Mouse (Mus musculus): ENCODE results near the gene Stk25. TPM values are rescaled to one million over a fixed set of nuclear protein-coding genes. Genes with fewer than 3 reads are reported as not detected.

The Stk25 gene
- polyA plus RNA-seq, 1 experiment from 2014 or later = 48.1 TPM

GRCm38 (mm10) chr1:93656325-93657024 lies 2.0 kb downstream of the Stk25 start:
- H3K27me3 ChIP-seq (ENCODE audit: control insufficient read depth, insufficient read depth, low read depth, low read length) = no peaks in the 10 kb centered on the region
- no peak overlapping the region for H3K9ac ChIP-seq (ENCODE audit: low read depth, low read length)
- H3K4me3 ChIP-seq (ENCODE audit: low read depth, low read length) = no peak overlapping the region
- H3K4me1 ChIP-seq (ENCODE audit: control insufficient read depth, low read depth, low read length) = peaks cover 2% of the 10 kb centered on the region
- WGBS (ENCODE audit: insufficient replicate concordance) = 46% methylated on average over 7 of the region's 7 CpGs
- no peaks in the 10 kb centered on the region for H3K9me3 ChIP-seq (replicated peaks; ENCODE audit: control insufficient read depth, low read length)
- H3K27ac ChIP-seq (ENCODE audit: low read length) = no peak overlapping the region
- H3K36me3 ChIP-seq (ENCODE audit: control insufficient read depth, insufficient read depth) = no peaks in the 10 kb centered on the region
- no peak overlapping the region for H3K4me2 ChIP-seq (ENCODE audit: low read depth, low read length)
- ATAC-seq (ENCODE audit: low read depth) = no peak

DNA sequence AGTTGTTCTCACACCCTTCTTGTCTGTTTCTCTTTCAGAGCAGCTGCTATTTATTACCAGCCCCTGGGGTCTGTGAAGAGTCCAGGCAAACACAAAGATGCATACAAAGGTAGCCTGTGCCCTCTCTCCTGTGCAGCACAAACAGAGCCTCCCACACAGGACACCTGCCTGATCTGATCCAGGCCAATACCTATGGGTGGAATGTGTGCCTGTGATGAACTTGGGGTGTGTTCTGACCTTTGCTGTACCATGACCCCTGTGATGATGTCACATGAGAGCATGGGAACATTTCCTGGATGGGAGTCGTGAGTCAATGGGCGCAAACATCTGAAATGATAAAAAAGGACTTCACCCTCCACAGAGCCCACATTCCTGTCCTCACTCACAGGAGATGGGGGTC lies 3.7 kb downstream of the Stk25 start:
- Histone ChIP-seq H3K36me3 (ENCODE audit: control insufficient read depth, insufficient read depth) (no peaks in the 10 kb centered on the region), H3K4me2 (ENCODE audit: low read depth, low read length) (no peak overlapping the region), H3K27me3 (ENCODE audit: control insufficient read depth, insufficient read depth, low read depth, low read length) (no peaks in the 10 kb centered on the region), H3K9me3 (replicated peaks; ENCODE audit: control insufficient read depth, low read length) (no peaks in the 10 kb centered on the region), H3K9ac (ENCODE audit: low read depth, low read length) (no peak overlapping the region), H3K4me3 (ENCODE audit: low read depth, low read length) (no peak overlapping the region), H3K4me1 (ENCODE audit: control insufficient read depth, low read depth, low read length) (peaks cover 2% of the 10 kb centered on the region), H3K27ac (ENCODE audit: low read length) (no peak overlapping the region)
- WGBS (ENCODE audit: insufficient replicate concordance) = 44% methylated on average over 2 of the region's 2 CpGs
- peak; percentile 85 for ATAC-seq (ENCODE audit: low read depth)

- H3K27ac ChIP-seq (ENCODE audit: low read length) = no peak overlapping the region
- H3K4me3 ChIP-seq (ENCODE audit: low read depth, low read length) = no peak overlapping the region
- no peak overlapping the region for H3K4me2 ChIP-seq (ENCODE audit: low read depth, low read length)
- 2% methylated on average over 2 of the region's 2 CpGs for WGBS (ENCODE audit: insufficient replicate concordance)
- no peaks in the 10 kb centered on the region for H3K9me3 ChIP-seq (replicated peaks; ENCODE audit: control insufficient read depth, low read length)
- H3K36me3 ChIP-seq (ENCODE audit: control insufficient read depth, insufficient read depth) = no peaks in the 10 kb centered on the region
- H3K9ac ChIP-seq (ENCODE audit: low read depth, low read length) = no peak overlapping the region
- peaks cover 2% of the 10 kb centered on the region for H3K4me1 ChIP-seq (ENCODE audit: control insufficient read depth, low read depth, low read length)
- H3K27me3 ChIP-seq (ENCODE audit: control insufficient read depth, insufficient read depth, low read depth, low read length) = no peaks in the 10 kb centered on the region
- ATAC-seq (ENCODE audit: low read depth) = no peak
Observed at GRCm38 (mm10) chr1:93654275-93654674, 4.2 kb downstream of the Stk25 start.

DNA sequence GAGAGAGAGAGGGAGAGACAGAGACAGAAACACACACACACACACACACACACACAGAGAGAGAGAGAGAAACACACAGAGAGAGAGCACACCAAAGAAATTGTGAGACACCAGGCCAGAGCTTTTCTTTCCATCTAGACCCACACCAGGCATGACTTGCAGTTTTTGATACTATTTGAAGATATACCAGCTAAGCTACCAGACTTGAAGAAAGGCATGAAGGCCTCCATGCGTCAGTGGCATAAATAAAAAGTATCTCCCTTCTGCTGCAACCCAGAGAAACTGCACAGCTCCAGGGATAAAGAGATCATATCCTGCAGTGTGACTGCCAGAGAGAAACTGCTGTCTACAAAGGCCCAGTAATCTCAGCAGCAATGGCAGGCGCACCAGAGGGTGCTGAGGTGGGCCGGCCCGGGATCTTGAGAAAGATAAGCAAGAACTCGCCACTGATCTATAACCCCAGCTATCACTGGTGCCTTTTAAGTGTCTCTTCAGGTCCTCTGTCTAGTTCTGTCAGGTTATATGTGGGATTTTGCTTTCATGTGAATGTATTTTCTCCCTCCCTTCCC lies 8.8 kb downstream of the Stk25 start:
- Histone ChIP-seq H3K9me3 (replicated peaks; ENCODE audit: control insufficient read depth, low read length) (no peaks in the 10 kb centered on the region), H3K4me3 (ENCODE audit: low read depth, low read length) (no peak overlapping the region), H3K27ac (ENCODE audit: low read length) (no peak overlapping the region), H3K4me1 (ENCODE audit: control insufficient read depth, low read depth, low read length) (peaks cover 2% of the 10 kb centered on the region), H3K9ac (ENCODE audit: low read depth, low read length) (no peak overlapping the region), H3K27me3 (ENCODE audit: control insufficient read depth, insufficient read depth, low read depth, low read length) (no peaks in the 10 kb centered on the region), H3K4me2 (ENCODE audit: low read depth, low read length) (no peak overlapping the region), H3K36me3 (ENCODE audit: control insufficient read depth, insufficient read depth) (no peaks in the 10 kb centered on the region)
- 18% methylated on average over 5 of the region's 5 CpGs for WGBS (ENCODE audit: insufficient replicate concordance)
- ATAC-seq (ENCODE audit: low read depth) = no peak

DNA sequence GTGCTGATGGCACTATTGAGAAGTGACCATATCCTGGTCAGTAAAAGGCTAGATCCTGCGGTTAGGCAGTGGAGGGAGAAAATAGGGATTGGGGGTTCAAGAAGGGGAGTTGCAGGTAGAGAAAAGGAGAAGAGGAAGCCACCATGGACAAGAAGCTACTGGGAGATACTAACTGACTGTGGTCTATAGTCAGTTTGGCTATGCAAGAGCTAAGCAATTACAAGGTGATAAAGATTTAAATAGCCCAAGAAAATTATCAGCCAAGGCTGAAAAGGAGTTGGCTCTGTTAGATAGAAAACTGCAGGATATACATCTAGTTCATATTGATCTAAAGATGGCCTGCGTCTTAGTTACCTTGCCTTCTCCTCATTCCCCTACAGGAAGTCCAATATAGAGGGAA lies 15.8 kb downstream of the Stk25 start:
- Histone ChIP-seq H3K4me1 (ENCODE audit: control insufficient read depth, low read depth, low read length) (no peaks in the 10 kb centered on the region), H3K27ac (ENCODE audit: low read length) (no peak overlapping the region), H3K9me3 (replicated peaks; ENCODE audit: control insufficient read depth, low read length) (no peaks in the 10 kb centered on the region), H3K36me3 (ENCODE audit: control insufficient read depth, insufficient read depth) (no peaks in the 10 kb centered on the region), H3K9ac (ENCODE audit: low read depth, low read length) (no peak overlapping the region), H3K4me3 (ENCODE audit: low read depth, low read length) (no peak overlapping the region), H3K27me3 (ENCODE audit: control insufficient read depth, insufficient read depth, low read depth, low read length) (no peaks in the 10 kb centered on the region), H3K4me2 (ENCODE audit: low read depth, low read length) (no peak overlapping the region)
- no peak for ATAC-seq (ENCODE audit: low read depth)
- WGBS (ENCODE audit: insufficient replicate concordance) = 56% methylated on average over 2 of the region's 2 CpGs

DNA sequence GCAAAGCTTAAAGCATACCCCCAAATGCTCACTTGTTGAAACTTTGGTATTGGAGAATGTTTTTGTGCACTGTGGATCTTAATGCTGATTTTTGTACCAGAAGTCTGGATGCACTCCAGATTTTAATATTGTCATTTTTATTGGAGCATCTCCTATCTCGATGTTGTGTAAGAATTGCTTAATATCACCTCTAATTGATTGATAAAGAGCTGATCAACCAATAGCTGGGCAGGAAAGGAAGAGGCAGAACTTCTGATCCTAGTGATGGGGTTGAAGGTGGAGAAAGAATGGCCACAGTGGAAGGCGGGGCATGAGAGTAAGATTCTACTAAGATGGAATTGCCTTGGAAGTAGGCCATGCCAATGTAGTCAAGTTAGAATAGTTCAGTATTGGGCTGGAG lies 16.5 kb downstream of the Stk25 start:
- Histone ChIP-seq H3K27me3 (ENCODE audit: control insufficient read depth, insufficient read depth, low read depth, low read length) (no peaks in the 10 kb centered on the region), H3K4me3 (ENCODE audit: low read depth, low read length) (no peak overlapping the region), H3K9me3 (replicated peaks; ENCODE audit: control insufficient read depth, low read length) (no peaks in the 10 kb centered on the region), H3K4me1 (ENCODE audit: control insufficient read depth, low read depth, low read length) (no peaks in the 10 kb centered on the region), H3K9ac (ENCODE audit: low read depth, low read length) (no peak overlapping the region), H3K36me3 (ENCODE audit: control insufficient read depth, insufficient read depth) (no peaks in the 10 kb centered on the region), H3K27ac (ENCODE audit: low read length) (no peak overlapping the region), H3K4me2 (ENCODE audit: low read depth, low read length) (no peak overlapping the region)
- ATAC-seq (ENCODE audit: low read depth) = no peak
- 65% methylated on average over 2 of the region's 2 CpGs for WGBS (ENCODE audit: insufficient replicate concordance)

GRCm38 (mm10) chr1:93636211-93636897 lies 22.1 kb downstream of the Stk25 start:
- 23% methylated on average over 7 of the region's 7 CpGs for WGBS (ENCODE audit: insufficient replicate concordance)
- H3K4me1 ChIP-seq (ENCODE audit: control insufficient read depth, low read depth, low read length) = peaks cover 19% of the 10 kb centered on the region
- H3K9ac ChIP-seq (ENCODE audit: low read depth, low read length) = peak overlapping the region; percentile 80
- no peak for ATAC-seq (ENCODE audit: low read depth)
- peak overlapping the region; percentile 98 for H3K4me3 ChIP-seq (ENCODE audit: low read depth, low read length)
- H3K4me2 ChIP-seq (ENCODE audit: low read depth, low read length) = peak overlapping the region; percentile 96
- no peaks in the 10 kb centered on the region for H3K9me3 ChIP-seq (replicated peaks; ENCODE audit: control insufficient read depth, low read length)
- peak overlapping the region; percentile 83 for H3K27ac ChIP-seq (ENCODE audit: low read length)
- H3K36me3 ChIP-seq (ENCODE audit: control insufficient read depth, insufficient read depth) = no peaks in the 10 kb centered on the region
- H3K27me3 ChIP-seq (ENCODE audit: control insufficient read depth, insufficient read depth, low read depth, low read length) = no peaks in the 10 kb centered on the region

DNA sequence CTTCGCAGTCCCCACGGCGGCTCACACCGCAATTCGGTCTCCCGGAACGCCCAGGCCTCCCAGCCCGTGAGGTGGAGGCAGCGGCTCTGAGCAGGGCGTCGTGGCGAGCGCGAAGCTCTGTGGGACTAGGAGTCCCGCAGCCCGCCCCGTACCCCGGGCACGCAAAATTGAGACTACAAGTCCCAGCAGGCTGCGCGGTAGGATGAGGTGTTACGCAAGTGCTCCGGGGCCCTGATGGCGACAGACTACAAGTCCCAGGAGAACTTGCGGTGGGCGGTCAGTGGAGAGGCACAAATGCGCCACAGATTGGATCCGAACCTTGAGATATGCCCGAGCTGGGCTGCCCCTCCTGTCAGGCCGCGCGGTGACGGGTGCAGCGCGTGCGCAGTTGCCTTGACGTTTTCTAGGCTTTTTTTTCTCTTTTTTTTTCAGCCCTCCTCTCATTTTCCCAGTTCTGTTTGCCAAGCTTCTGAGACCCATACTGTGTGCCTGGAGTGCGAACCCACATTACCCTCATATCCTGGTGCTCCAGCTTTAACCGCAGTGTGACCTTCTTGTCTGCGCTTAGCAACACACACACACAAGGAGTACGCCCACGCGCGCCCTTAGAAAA lies 22.8 kb downstream of the Stk25 start:
- H3K9ac ChIP-seq (ENCODE audit: low read depth, low read length) = peak overlapping the region; percentile 96
- H3K4me2 ChIP-seq (ENCODE audit: low read depth, low read length) = peak overlapping the region; percentile 96
- peak; percentile 96 for ATAC-seq (ENCODE audit: low read depth)
- peak overlapping the region; percentile 89 for H3K27ac ChIP-seq (ENCODE audit: low read length)
- no peaks in the 10 kb centered on the region for H3K36me3 ChIP-seq (ENCODE audit: control insufficient read depth, insufficient read depth)
- under 1% methylated on average over 44 of the region's 44 CpGs for WGBS (ENCODE audit: insufficient replicate concordance)
- no peaks in the 10 kb centered on the region for H3K27me3 ChIP-seq (ENCODE audit: control insufficient read depth, insufficient read depth, low read depth, low read length)
- peaks cover 24% of the 10 kb centered on the region for H3K4me1 ChIP-seq (ENCODE audit: control insufficient read depth, low read depth, low read length)
- no peaks in the 10 kb centered on the region for H3K9me3 ChIP-seq (replicated peaks; ENCODE audit: control insufficient read depth, low read length)
- peak overlapping the region; percentile 98 for H3K4me3 ChIP-seq (ENCODE audit: low read depth, low read length)
